Mouse (Mus musculus) CH12.LX (cell line): ENCODE data around the gene Acaa1b. TPM values are rescaled to one million over a fixed set of nuclear protein-coding genes. Genes with fewer than 3 reads are reported as not detected.

Source experiments
- DNase-seq: peaks from one replicate; pipeline ENCODE4 v3.0.0-alpha.2; 2013; ENCODE audit errors: extremely low read depth
- H3K27ac ChIP-seq: 2 replicates; pipeline ENCODE4 v1.5.1; 2012; ENCODE audit warnings: low read depth, mild to moderate bottlenecking, control low read depth, moderate library complexity; ENCODE audit not compliant: insufficient read depth
- H3K27me3 ChIP-seq: replicated peaks from 2 replicates; pipeline ENCODE3; 2012; ENCODE audit warnings: inconsistent platforms
- H3K36me3 ChIP-seq, 2 experiments: replicated peaks in 1 of 2; 2 replicates each; pipeline versions ENCODE3 to v1.6.1; 2012; ENCODE audit warnings: inconsistent platforms in 1 of 2, low read length in 1 of 2, mild to moderate bottlenecking in 1 of 2, mixed read lengths in 1 of 2, moderate library complexity in 1 of 2; ENCODE audit not compliant: control insufficient read depth in 1 of 2, insufficient read depth in 1 of 2
- H3K4me1 ChIP-seq, 2 experiments: 2 replicates each; pipeline ENCODE4 v1.6.1; 2012; ENCODE audit warnings: inconsistent platforms in 1 of 2, moderate library complexity in 1 of 2; ENCODE audit not compliant: insufficient read depth in 2 of 2, control insufficient read depth in 1 of 2
- H3K4me2 ChIP-seq: 2 replicates; pipeline ENCODE4 v1.6.1; 2012; ENCODE audit warnings: low read depth, mild to moderate bottlenecking, control low read depth; ENCODE audit not compliant: poor library complexity, insufficient read depth, severe bottlenecking
- H3K4me3 ChIP-seq, 3 experiments: fragments of 150-350 bp in 1 of 3; sonication (generic) in 1 of 3; replicated peaks in 1 of 3; 2 replicates each; pipeline versions ENCODE3 to v1.5.1; 2011 to 2012; ENCODE audit warnings: low read depth in 2 of 3, low read length in 2 of 3, mild to moderate bottlenecking in 2 of 3, moderate library complexity in 2 of 3, control low read depth in 1 of 3, improper control_type of control experiment in 1 of 3, inconsistent platforms in 1 of 3, mixed read lengths in 1 of 3; ENCODE audit not compliant: poor library complexity in 1 of 3
- H3K79me2 ChIP-seq: replicated peaks from 2 replicates; pipeline ENCODE4 v1.6.1; 2012; ENCODE audit warnings: mild to moderate bottlenecking, moderate library complexity; ENCODE audit not compliant: control insufficient read depth, poor library complexity, insufficient read depth, severe bottlenecking; ENCODE audit errors: extremely low read depth
- H3K9ac ChIP-seq: 2 replicates; pipeline ENCODE4 v1.6.1; 2012; ENCODE audit warnings: low read depth, mild to moderate bottlenecking, control low read depth, moderate library complexity; ENCODE audit not compliant: insufficient read depth
- H3K9me3 ChIP-seq: replicated peaks from 2 replicates; pipeline ENCODE3; 2012; ENCODE audit warnings: low read length, inconsistent platforms, mixed read lengths
- BHLHE40 ChIP-seq: IDR thresholded peaks from 2 replicates; pipeline ENCODE4 v1.6.1; 2011; ENCODE audit warnings: mild to moderate bottlenecking, low read depth, low read length, improper control_type of control experiment
- CTCF ChIP-seq, 2 experiments: IDR thresholded peaks in 1 of 2; conservative IDR thresholded peaks in 1 of 2; 2 replicates each; pipeline ENCODE4 v1.5.1; 2011 to 2012; ENCODE audit warnings: low read depth in 2 of 2, low read length in 2 of 2, improper control_type of control experiment in 1 of 2, inconsistent platforms in 1 of 2, mild to moderate bottlenecking in 1 of 2, moderate library complexity in 1 of 2
- ELF1 ChIP-seq: IDR thresholded peaks from 2 replicates; pipeline ENCODE4 v1.6.1; 2014; ENCODE audit warnings: low read depth, mild to moderate bottlenecking, inconsistent platforms, low read length, improper control_type of control experiment
- EP300 ChIP-seq: IDR thresholded peaks from 2 replicates; pipeline ENCODE4 v1.6.1; 2011; ENCODE audit warnings: low read length, improper control_type of control experiment
- ETS1 ChIP-seq: conservative IDR thresholded peaks from 2 replicates; pipeline ENCODE4 v1.6.1; 2012; ENCODE audit warnings: low read depth, mild to moderate bottlenecking, inconsistent platforms, low read length, improper control_type of control experiment, moderate library complexity
- GABPA ChIP-seq: IDR thresholded peaks from 2 replicates; pipeline ENCODE4 v1.6.1; 2012; ENCODE audit warnings: low read depth, low read length, improper control_type of control experiment, inconsistent platforms; ENCODE audit not compliant: insufficient replicate concordance
- HCFC1 ChIP-seq: IDR thresholded peaks from 2 replicates; pipeline ENCODE4 v1.6.1; 2012; ENCODE audit warnings: low read depth, mild to moderate bottlenecking, inconsistent platforms, low read length, improper control_type of control experiment
- IRF4 ChIP-seq: IDR thresholded peaks from 2 replicates; pipeline ENCODE4 v1.6.1; 2014; ENCODE audit warnings: low read depth, mild to moderate bottlenecking, inconsistent platforms, low read length, improper control_type of control experiment
- KAT2A ChIP-seq: IDR thresholded peaks from 2 replicates; pipeline ENCODE4 v1.6.1; 2012; ENCODE audit warnings: low read length, improper control_type of control experiment, inconsistent platforms; ENCODE audit not compliant: insufficient replicate concordance
- MAFK ChIP-seq: IDR thresholded peaks from 2 replicates; pipeline ENCODE4 v1.6.1; 2011; ENCODE audit warnings: low read length, improper control_type of control experiment; ENCODE audit not compliant: insufficient replicate concordance
- MAX ChIP-seq: IDR thresholded peaks from 2 replicates; pipeline ENCODE4 v1.6.1; 2011; ENCODE audit warnings: low read length, improper control_type of control experiment
- MAZ ChIP-seq: IDR thresholded peaks from 2 replicates; pipeline ENCODE4 v1.6.1; 2012; ENCODE audit warnings: low read depth, mild to moderate bottlenecking, inconsistent platforms, low read length, improper control_type of control experiment, moderate library complexity
- MYC ChIP-seq: IDR thresholded peaks from 2 replicates; pipeline ENCODE4 v1.6.1; 2011; ENCODE audit warnings: low read depth, mild to moderate bottlenecking, improper control_type of control experiment, low read length
- NELFE ChIP-seq: IDR thresholded peaks from 2 replicates; pipeline ENCODE4 v1.6.1; 2011; ENCODE audit warnings: low read depth, low read length, improper control_type of control experiment
- NRF1 ChIP-seq: IDR thresholded peaks from 2 replicates; pipeline ENCODE4 v1.6.1; 2014; ENCODE audit warnings: low read depth, mild to moderate bottlenecking, inconsistent platforms, low read length, improper control_type of control experiment, moderate library complexity
- PAX5 ChIP-seq: IDR thresholded peaks from 2 replicates; pipeline ENCODE4 v1.6.1; 2012; ENCODE audit warnings: low read length, inconsistent platforms, mixed read lengths
- POLR2A ChIP-seq: IDR thresholded peaks from 2 replicates; pipeline ENCODE4 v1.6.1; 2011; ENCODE audit warnings: low read depth, mild to moderate bottlenecking, improper control_type of control experiment, low read length
- POLR2AphosphoS2 ChIP-seq: IDR thresholded peaks from 2 replicates; pipeline ENCODE4 v1.6.1; 2011; ENCODE audit warnings: low read depth, low read length, improper control_type of control experiment
- RAD21 ChIP-seq: IDR thresholded peaks from 2 replicates; pipeline ENCODE4 v1.6.1; 2011; ENCODE audit warnings: low read depth, mild to moderate bottlenecking, low read length, improper control_type of control experiment, moderate library complexity
- RCOR1 ChIP-seq: conservative IDR thresholded peaks from 2 replicates; pipeline ENCODE4 v1.6.1; 2012; ENCODE audit warnings: low read depth, mild to moderate bottlenecking, inconsistent platforms, low read length, improper control_type of control experiment
- SIN3A ChIP-seq: IDR thresholded peaks from 2 replicates; pipeline ENCODE4 v1.6.1; 2012; ENCODE audit warnings: low read length, improper control_type of control experiment, inconsistent platforms
- TBP ChIP-seq: conservative IDR thresholded peaks from 2 replicates; pipeline ENCODE4 v1.6.1; 2011; ENCODE audit warnings: low read depth, low read length, improper control_type of control experiment
- TCF12 ChIP-seq: IDR thresholded peaks from 2 replicates; pipeline ENCODE4 v1.6.1; 2014; ENCODE audit warnings: low read depth, mild to moderate bottlenecking, inconsistent platforms, low read length, improper control_type of control experiment
- UBTF ChIP-seq: IDR thresholded peaks from 2 replicates; pipeline ENCODE4 v1.6.1; 2012; ENCODE audit warnings: low read depth, mild to moderate bottlenecking, inconsistent platforms, low read length, improper control_type of control experiment, moderate library complexity
- USF1 ChIP-seq: IDR thresholded peaks from 2 replicates; pipeline ENCODE4 v1.6.1; 2014; ENCODE audit warnings: low read depth, mild to moderate bottlenecking, inconsistent platforms, low read length, improper control_type of control experiment
- USF2 ChIP-seq: conservative IDR thresholded peaks from 2 replicates; pipeline ENCODE4 v1.6.1; 2011; ENCODE audit warnings: low read depth, low read length, improper control_type of control experiment
- ZC3H11A ChIP-seq: IDR thresholded peaks from 2 replicates; pipeline ENCODE4 v1.6.1; 2012; ENCODE audit warnings: low read depth, mild to moderate bottlenecking, inconsistent platforms, low read length, improper control_type of control experiment
- ZKSCAN1 ChIP-seq: IDR thresholded peaks from 2 replicates; pipeline ENCODE4 v1.6.1; 2012; ENCODE audit warnings: low read depth, inconsistent platforms, low read length, improper control_type of control experiment, borderline replicate concordance
- ZMIZ1 ChIP-seq: IDR thresholded peaks from 2 replicates; pipeline ENCODE4 v1.6.1; 2012; ENCODE audit warnings: low read depth, mild to moderate bottlenecking, inconsistent platforms, low read length, improper control_type of control experiment
- ZNF384 ChIP-seq: IDR thresholded peaks from 2 replicates; pipeline ENCODE4 v1.6.1; 2012; ENCODE audit warnings: low read depth, low read length, improper control_type of control experiment, inconsistent platforms
- dilution Hi-C: fragments of 300-500 bp; cut with MboI; formaldehyde crosslinking; loops from 2 replicates; pipeline ENCODE4 v1.14.3; 2020; ENCODE audit warnings: low sequenced_read_pairs; ENCODE audit not compliant: extremely low pct_unique_long_range_greater_than_20kb, extremely low pct_ligation_motif_present
- in situ Hi-C: fragments of 300-500 bp; cut with MboI; formaldehyde crosslinking; loops from 3 replicates; pipeline ENCODE4 v1.14.3; 2019; ENCODE audit warnings: low sequenced_read_pairs, low pct_ligation_motif_present, low pct_unique_long_range_greater_than_20kb, mixed read lengths
- polyA plus RNA-seq: library from polyadenylated mRNA; unstranded; fragments of >175 nt; gene quantifications from 2 replicates; pipeline ENCODE4 v1.2.1, GENCODE M21; 2012; ENCODE audit warnings: low read depth; ENCODE audit not compliant: insufficient read length
- total RNA-seq, 2 experiments: library from RNA; depleted of rRNA; stranded (reverse); fragments of 300-350 nt in 1 of 2; fragments of >200 nt in 1 of 2; gene quantifications; 2 replicates each; pipeline ENCODE4 v1.2.3; 2012 to 2014

Gene Acaa1b
- total and polyA plus RNA-seq, 3 experiments = 0.17 TPM; not detected in 2

- no peak; the same call in none of the 2 replicates for TF ChIP-seq RAD21
- TF ChIP-seq MAFK = no peak
- peak; percentile 62 for TF ChIP-seq POLR2A
- peak; percentile 76 for TF ChIP-seq HCFC1
- no peak for TF ChIP-seq PAX5
- TF ChIP-seq ELF1 = peak; percentile 90
- TF ChIP-seq TBP = peak; percentile 78
- peak; percentile 43; the same call in 1 of the 2 replicates for TF ChIP-seq POLR2AphosphoS2
- TF ChIP-seq MAZ = 0 out of 2 replicates have a peak, but pooled peaks have one; percentile 27
- no peak for TF ChIP-seq NRF1
- TF ChIP-seq IRF4 = 0 out of 2 replicates have a peak, but pooled peaks have one; percentile 20
- peak; percentile 26; the same call in 1 of the 2 replicates for TF ChIP-seq MAX
- no peak for TF ChIP-seq MYC
- no peak for TF ChIP-seq ZNF384
- no peak for TF ChIP-seq ZC3H11A
- no peak for TF ChIP-seq ZKSCAN1
- TF ChIP-seq UBTF = no peak
- peak; percentile 80 for TF ChIP-seq NELFE
- TF ChIP-seq TCF12 = peak; percentile 38; the same call in 1 of the 2 replicates
- no peak for TF ChIP-seq RCOR1
- peak; percentile 10; the same call in 1 of the 2 replicates for TF ChIP-seq BHLHE40
- TF ChIP-seq KAT2A = 0 out of 2 replicates have a peak, but pooled peaks have one; percentile 32
- no peak for TF ChIP-seq EP300
These were observed 54.7 kb downstream of the Acaa1b start, which contains the start of gene Dlec1 (continued) for GRCm38 (mm10) chr9:119101992-119102782.

- in situ Hi-C loops (loop anchor here (10.0 kb wide), 1 partner anchor 474 kb away; the partner anchor contains the start of gene Scn5a), dilution Hi-C loops (no loop called here)
- H3K36me3 ChIP-seq = no peaks in the 10 kb centered on the region
- TF ChIP-seq CTCF (conservative IDR thresholded peaks at IDR 0.05 in 1 of 2, IDR thresholded peaks at IDR 0.05 in 1 of 2; ENCODE audit: low read depth in 2 of 2, low read length in 2 of 2) (no peak; a peak in 1 of 4 replicates), MYC (no peak), USF2 (no peak), UBTF (no peak), RAD21 (no peak), POLR2AphosphoS2 (no peak), RCOR1 (no peak), TBP (no peak), ZMIZ1 (no peak), ZKSCAN1 (no peak), GABPA (no peak), ETS1 (no peak), USF1 (no peak), SIN3A (no peak), NRF1 (no peak), MAX (no peak)
- no peak overlapping the region for H3K27ac ChIP-seq
- H3K4me1 ChIP-seq = peaks cover 21 to 28% of the 10 kb centered on the region in 2 experiments
- no peak overlapping the region for H3K9ac ChIP-seq
- H3K9me3 ChIP-seq = no peaks in the 10 kb centered on the region
- no peak overlapping the region for H3K4me2 ChIP-seq
- H3K79me2 ChIP-seq = no peaks in the 10 kb centered on the region
- DNase-seq = peak; percentile 17
- H3K4me3 ChIP-seq = no peak overlapping the region
- H3K27me3 ChIP-seq = peaks cover 53% of the 10 kb centered on the region
These were observed 56.6 kb downstream of the Acaa1b start for GRCm38 (mm10) chr9:119100177-119100898.
